Mouse (Mus musculus): ENCODE results near the gene Olfr380.

DNA sequence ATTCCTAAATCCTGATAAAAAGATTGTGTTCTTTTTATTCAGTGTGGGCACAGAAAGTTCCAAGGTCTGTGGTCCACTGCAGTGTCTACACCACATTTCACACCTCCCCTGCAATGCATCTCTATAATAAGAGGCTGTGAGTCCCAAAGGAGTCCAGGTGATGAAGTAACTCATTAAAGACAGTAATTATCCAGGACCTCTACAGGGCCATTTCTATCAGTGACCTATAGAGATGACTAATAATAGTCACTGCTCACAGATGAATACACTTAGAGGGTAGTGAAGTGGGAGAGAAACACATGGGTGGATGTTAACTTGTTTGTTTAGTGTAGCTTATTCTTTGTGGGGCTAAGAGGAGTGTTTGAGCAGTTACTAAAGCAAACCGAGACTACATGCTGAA, 28.9 kb downstream of the Olfr380 start, which contains the start of gene Olfr378:
- no peak for TF ChIP-seq CTCF (IDR thresholded peaks at IDR 0.05; ENCODE audit: borderline replicate concordance, control insufficient read depth, extremely low read depth, insufficient read depth, low read length, poor library complexity)
- TF ChIP-seq POLR2A (IDR thresholded peaks at IDR 0.05; ENCODE audit: control insufficient read depth, extremely low read depth, insufficient read depth, low read length, poor library complexity) = no peak

All from thymus, adult 2 months (tissue).